Mouse (Mus musculus): ENCODE data around the gene Pik3cd.
"Not testable (repeated sequence)": the region's sequence is repeated elsewhere in the genome, so short reads cannot be mapped to it uniquely, and the experiment has no call there.

Pik3cd gene

DNA sequence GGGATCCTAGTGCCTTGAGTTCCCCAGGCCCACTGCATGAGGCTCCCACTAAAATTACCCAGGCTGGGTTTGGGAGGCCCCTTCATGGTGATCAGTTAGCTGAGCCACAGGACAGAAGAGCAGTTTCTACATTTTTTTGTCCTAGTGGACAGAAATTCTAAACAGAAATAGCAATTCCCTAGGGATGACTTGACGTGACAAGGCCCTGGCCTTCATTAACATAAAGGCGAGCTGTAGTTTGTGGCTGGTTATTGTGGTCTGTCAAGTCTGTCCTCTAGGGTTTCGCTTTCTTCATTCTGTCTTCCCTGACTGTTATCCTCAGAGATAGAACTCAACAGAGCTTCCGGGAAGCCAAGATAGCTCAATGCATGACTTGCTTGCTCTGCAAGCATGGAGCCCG lies 60.4 kb downstream of the Pik3cd start:
- no peak for DNase-seq

DNA sequence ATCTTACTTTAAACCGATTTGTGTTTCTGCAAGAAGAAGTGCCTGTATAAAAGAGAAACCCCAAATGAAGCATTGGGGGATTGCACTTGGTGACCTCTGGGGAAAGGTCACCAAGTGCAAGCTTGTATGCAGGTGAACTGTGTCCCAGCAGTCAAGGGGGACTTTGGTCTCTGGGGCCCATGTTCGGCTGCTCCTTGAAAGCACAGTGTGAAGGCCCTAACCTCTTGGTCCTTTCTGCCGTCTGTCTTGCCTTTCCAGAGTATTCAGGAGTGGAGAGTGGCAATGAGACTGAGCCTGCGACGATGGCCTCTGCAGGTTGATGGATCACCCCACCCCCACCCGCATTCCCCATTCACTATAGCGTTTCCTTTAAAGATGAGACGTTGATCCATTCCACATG lies 61.0 kb downstream of the Pik3cd start:
- DNase-seq = no peak

DNA sequence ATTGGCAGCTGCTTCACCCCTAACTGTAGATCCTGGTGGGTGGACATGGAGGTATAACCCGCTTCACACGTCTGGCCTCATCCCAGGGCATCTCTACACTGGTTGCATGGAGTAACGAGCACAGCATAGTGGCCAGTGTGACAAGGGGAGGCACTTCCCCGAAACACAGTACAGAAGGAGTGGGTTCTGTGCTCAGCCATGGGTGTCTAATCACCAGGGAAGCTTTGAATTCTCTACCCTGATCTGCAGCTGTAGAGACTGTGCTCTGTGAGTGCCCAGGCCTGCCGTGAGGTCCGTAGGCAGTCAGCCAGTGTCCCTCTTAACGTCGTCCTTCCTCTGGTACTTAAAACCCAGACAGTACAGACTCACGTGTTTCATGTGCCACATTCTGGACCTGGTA lies 61.5 kb downstream of the Pik3cd start:
- DNase-seq = no peak

DNA sequence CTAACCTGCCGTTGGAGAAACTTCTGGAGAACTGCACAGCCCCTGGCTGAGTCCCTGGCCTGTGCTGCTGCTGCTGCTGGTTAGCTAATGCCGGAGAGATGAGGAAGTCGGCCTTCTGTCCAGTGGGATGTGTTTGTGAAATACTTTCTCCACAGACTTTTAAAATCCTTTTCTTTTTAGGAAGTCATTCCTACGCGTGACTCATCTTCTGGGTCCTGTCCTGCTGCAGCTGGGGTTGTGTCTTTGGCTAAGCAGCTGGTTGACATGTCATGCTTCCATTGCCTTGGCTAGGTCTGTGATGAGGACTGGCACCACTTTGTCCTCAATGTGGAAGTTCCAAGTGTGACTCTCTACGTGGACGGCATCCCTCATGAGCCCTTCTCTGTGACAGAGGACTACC lies 64.4 kb downstream of the Pik3cd start:
- DNase-seq = no peak

DNA sequence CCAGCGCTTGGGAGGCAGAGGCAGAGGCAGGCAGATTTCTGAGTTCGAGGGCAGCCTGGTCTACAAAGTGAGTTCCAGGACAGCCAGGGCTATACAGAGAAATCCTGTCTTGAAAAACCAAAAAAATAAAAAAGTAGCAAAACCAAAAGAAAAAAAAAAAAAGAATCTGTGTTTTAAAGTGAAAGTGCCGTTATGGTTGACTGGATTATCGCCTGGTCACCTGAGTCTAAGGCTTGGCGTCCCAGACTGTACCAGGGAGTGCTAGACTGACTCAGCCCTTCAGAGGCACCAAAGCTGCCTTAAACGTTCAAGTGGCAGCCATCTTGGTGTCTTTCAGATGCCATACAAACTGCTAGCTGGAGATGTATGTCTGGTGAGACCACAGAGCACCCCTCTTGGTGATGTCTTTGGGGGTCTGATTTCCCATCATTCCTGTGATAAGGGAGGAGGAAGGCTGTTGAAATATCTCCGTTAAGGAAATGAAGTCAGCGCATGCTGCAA lies 66.4 kb downstream of the Pik3cd start:
- no peak for DNase-seq

DNA sequence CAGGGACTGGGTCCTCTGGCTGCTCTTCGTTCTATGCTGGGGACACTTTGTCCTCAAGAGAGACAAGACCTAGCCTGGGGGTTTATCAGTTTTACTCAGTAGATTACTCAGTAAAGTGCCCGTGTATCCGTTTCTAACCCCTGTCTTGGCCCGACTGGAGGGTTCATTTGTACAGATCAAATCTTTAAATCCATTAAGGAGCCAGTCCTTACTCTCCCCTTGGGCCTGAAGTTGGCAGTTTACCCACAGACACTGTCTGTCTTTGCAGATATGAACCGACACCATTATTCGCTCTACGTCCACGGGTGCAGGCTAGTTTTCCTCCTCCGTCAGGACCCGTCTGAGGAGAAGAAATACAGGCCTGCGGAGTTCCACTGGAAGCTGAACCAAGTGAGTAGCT lies 67.4 kb downstream of the Pik3cd start:
- DNase-seq = no peak

DNA sequence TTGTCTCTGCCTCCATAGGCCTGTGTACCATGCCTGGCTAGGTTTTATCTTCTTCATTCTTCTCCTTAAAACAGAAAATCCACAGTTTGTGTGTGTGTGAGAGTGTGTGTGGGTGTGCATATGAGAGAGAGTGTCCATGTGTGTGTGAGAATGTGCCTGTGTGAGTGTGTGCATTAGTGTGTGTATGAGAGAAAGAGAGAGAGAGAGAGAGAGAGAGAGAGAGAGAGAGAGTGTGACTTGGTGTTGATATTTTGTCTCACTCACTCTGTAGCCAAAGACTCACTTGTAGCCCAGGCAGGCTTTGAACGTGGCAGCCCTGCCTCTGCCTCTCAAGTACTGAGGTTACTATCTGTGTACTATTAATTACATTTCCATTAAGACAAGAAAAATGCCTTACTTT lies 68.2 kb downstream of the Pik3cd start:
- DNase-seq = no peak

DNA sequence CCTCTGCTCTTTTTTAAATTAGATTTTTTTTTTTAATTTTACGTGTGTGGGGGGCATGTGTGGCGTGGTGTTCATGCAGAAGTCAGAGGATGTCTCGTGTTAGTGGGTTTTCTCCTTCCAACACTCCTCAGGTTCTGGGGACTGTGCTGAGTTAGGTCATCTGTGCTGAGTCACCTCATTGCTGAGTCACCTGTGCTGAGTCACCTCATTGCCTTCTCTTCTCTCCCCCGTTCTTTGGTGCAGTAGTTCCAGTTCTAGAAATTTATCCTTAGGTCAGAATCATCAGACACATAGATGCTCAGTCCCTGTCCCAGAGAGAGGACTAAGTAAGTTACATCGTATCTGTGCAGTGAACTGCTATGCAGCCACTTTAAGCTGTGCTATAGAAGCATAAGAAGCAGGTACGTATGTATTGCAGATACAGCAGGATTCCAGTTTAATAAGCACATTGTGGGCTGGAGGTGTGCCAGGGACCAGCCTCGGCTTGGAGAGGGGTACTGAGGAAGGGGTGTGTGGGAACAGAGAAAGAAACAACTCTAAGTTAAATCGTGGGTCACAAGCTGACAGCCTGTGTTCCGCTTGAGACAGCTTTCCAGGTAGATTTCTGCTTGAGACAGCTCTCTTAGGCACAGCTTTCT lies 69.6 kb downstream of the Pik3cd start:
- DNase-seq = no peak

DNA sequence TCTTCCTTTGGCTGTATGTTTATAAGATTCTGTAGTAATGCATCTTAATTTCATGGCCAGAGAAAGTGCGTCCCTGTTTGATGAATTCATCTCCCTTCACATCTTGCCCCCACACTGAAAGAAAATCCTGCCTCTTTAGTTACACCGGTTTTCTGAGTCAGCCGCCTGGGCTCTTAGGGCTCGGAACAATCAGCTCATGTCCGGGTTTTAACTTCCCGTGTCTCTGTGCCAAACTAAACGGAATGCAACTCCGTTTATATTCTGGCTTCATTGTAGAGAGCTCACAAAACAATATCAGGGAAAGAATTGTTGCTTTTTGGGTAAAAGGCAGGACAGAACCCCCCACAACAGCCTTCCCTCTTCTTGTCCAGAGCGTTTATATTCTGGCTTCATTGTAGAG lies 73.6 kb downstream of the Pik3cd start:
- no peak for DNase-seq

DNA sequence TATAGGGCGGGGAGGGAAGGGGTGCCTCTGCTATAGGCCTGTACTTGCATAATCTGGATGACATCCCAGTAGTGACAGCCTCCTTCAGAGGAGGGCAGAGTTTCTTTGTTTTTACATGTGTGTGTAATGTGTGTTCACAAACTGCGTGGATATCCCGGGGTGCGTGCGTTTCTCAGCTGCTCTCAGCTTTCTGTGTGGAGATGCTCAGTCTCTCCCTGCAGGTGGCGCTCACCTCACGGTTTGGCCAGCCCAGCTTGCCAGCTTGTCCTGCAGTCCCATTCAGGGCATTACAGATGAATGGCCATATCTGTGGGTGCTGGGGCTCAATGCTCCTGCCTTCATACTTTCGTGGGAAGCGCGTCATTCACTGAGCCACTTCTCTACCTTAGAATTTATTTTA lies 74.0 kb downstream of the Pik3cd start:
- peak; percentile 72 for DNase-seq

DNA sequence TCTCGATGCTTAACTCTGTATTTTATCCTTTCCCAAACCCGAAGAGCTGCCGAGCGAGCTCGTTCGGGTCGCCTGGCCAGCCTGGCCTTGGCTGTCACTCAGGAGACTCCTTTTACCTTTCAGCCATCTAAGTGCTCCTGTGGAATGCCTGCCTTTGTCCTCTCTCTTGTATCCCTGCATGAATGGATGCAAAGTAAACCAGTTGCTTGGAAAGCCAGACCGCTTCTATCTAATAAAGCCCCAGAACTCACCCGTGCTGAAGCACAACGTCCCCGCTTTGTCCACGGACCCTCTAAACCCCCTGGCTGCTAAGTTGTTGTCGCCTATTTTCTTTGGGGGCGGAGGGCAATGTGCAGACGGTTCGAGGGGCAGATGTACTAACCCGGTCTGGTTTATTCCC lies 75.6 kb downstream of the Pik3cd start:
- no peak for DNase-seq

DNA sequence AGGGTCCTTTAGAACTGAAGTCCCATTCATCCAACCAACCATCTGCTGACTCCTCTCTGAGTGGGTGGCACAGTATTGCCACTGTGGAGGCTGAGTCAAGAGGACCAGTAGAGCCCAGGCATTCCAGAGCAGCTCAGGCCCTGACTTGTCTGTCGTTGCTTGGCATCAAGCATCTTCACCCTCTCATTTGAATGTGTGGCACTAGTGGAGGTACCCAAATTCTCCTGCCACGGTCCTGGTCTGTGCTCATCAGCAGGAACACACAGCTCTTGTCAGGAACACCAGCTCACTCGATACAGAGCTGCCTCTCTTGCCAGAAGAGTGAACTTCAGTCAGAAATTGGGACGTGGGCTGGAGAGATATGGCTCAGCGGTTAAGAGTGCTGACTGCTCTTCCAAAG lies 78.7 kb downstream of the Pik3cd start:
- no peak for DNase-seq

DNA sequence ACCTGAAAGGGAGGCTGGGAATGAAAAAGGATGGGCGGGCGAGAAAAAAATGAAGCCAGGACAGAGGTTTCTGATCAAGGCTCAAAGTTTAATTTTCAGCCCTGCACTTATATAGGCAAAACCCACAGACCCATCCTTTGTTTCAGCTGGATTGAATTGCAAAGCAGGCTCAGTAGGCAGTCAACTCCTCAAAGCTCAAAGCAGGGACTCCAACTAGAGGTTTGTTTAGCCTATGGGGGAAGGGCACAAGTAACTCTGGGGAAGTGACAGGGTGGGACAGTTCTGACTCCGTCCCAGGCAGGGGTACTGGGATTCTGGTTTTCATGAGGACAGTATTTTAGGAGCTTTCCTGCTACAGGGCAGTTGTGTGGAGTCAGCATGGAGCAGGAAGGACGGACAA lies 81.1 kb downstream of the Pik3cd start:
- DNase-seq = no peak

DNA sequence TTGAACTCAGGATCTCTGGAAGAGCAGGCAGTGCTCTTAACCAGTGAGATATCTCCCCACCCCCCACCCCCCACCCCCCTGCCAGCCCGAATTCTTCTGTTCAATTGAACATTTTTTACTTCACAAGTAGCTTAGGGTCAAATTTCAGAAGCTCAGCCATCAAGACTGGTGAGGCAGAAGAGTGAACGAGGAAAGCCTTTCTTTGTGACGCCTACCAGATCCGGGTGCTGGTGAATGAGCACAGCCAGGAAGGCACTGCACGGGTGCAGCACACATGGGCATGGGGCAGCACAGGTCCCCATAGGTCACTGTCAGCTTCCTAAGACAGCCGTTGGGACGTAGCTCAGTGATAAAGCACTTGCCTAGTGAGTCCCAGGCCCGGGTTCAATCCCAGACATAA lies 82.4 kb downstream of the Pik3cd start:
- DNase-seq = no peak

DNA sequence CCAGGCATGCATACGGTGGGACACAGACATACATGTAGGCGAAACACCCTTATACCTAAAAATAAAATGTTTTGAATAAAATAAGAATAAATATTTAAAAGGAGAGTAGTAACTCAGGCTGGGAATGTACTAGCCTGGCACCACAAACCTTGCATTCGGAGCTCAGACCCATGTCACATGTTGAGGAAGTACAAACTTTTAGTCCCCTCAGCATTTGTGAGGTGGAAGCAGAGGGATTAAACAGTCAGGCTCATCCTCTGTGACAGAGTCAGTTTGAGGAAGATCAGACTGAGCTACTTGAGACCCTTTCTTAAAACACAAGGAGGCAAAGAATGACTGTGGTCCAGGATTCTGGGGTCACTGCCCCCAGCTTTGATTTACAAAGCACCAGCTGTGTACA lies 85.4 kb downstream of the Pik3cd start:
- not testable (repeated sequence) for DNase-seq

DNA sequence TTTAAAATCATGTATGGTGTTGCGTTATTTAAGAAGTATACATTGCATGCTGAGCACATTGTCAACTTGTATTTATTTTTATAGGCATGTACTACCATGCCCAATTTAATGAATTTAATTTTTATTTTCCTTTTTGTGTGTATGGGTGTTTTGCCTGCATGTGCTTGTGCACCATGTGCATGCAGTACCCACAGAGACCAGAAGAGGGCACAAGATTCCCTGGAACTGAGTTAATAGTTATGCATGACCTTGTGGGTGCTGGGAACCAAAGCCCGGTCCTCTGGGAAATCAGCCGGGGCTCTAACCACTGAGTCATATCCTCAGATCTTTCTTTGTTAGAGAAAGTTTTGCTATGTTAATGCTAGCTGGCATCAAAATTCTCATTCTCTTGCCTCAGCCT lies 87.5 kb downstream of the Pik3cd start:
- DNase-seq = no peak

DNA sequence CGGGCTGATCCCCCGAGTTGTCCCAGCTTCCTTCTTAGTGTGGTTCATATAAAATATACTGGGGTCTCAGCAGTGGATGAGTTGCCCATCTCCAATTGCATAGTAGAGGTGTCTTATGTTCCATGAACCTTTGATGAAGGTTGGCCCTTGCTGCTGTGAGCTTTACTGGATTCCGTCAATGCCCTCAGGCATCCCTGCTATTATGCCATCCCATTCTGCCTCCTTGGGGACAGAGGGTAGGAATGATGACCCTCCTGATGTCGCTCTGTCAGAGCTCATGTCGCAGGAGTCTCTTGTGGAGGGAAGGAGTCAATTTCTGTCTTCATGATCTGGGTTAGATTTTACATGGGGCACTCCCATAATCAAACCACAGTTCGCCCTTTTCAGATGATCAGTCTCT lies 88.9 kb downstream of the Pik3cd start:
- DNase-seq = not testable (repeated sequence)

DNA sequence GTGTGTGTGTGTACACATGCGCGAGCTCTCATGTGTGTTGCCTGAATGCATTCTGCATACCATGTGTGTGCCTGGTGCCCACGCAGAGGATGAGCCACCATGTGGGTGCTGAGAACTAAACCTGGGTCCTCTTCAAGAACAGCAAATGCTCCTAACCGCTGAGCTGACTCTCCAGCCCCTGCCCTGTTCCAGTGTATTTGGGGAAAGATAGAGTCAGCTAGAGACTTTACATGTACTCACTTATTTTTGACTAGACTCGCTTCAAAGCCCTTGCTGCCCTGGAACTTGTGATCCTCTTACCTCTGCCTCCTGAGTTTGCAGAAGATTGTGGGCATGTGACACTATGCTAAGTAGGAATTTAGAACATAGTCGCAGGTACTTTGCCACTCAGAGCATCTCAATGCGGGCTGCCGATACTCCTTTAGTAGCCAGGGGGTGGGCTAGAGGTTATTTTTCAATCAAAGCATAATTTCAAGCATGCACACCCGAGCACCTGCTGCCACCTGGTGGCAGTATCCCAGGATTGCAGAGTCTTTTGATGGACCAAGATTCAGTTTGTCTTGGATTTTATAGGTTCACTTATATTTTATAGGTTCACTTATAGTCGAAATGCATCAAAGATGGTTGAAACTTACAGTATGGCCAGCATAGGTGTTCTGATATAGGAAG lies 90.9 kb downstream of the Pik3cd start:
- peak; percentile 73 for DNase-seq

DNA sequence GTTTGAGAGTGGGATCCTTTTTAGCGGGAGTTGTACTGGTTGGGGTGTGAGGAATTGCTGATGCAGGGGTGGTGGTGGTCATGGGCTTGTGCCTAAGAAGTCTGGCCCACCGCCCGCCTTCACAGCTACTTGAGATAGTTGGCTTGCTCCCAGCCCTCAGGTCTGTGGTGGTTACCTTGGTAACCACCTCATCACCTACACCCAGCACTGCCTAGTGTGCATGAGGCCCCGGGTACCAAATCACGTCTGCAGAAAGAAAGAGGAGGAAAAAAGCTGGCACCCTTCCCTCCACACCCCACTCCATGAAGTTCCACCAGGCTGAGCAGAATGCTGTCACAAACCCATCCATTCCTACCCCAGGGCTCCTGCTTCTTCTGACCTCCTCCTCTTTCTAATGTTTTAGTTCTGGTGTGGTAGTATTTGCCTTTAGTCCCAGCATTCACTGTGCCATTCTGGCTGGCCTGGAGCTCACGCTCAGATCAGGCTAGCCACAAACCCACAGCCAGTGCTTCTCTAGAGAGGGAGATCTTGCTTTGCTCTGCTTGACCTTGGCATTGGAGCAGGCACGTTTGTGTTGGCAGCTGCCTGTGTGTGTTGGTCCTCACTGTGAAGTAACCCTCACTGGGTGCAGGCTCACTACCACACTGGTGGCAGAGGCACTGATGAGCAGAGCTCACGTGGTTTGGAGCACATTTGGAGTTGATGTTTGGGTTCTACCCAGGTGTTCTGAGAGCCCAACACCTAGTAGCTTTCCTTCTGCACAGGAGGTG lies 92.9 kb downstream of the Pik3cd start:
- DNase-seq = no peak

DNA sequence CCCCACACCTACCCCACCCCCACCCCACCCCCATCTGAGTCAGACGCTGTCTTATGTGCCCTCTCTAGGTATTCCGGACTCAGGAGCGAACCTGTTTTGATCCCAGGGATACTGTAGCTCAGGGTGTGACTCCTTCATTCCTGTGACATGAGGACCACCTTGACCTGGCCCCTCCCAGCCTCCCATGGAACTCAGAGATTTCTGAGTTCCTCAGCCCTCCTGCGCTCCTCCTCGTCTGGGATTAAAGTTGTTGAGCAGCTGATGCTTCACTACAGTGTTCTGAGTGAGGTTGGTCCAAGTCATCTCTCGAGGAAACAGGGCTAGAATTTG lies 94.1 kb downstream of the Pik3cd start:
- DNase-seq = no peak

DNA sequence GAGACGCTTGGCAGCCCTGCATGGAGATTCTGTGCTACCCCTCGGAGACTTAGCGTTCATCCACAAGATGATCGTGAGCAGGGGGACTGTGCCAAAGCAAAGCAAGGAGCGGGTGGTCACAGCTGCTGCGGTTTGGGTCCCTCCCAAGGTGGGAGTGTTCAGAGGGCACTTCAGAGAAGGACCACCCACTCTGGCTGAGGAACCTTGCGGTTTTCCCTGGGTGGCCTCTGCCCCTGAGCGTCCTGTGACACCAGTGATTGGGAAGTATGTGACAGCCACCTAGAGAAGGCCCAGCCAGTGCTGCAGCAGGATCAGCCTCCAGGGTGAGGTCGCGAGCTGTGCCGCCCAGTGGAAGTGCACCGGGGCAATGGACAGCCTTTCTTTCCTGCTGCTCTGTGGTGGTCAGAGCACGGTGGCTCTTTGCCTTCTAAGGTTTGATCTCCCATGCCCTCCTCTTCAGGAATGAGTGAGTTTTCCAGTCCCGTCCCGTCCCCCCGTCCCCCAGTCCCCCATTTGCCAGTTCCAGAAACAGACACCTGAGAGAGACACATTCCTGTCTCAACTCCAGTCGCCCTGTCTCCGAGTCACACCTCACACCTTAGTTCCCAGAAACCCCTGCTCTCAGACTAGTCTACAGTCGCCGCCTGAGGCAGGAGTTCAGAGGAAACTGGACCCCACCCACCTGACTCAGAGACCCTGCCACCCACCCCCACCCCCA lies 94.6 kb downstream of the Pik3cd start:
- no peak for DNase-seq

DNA sequence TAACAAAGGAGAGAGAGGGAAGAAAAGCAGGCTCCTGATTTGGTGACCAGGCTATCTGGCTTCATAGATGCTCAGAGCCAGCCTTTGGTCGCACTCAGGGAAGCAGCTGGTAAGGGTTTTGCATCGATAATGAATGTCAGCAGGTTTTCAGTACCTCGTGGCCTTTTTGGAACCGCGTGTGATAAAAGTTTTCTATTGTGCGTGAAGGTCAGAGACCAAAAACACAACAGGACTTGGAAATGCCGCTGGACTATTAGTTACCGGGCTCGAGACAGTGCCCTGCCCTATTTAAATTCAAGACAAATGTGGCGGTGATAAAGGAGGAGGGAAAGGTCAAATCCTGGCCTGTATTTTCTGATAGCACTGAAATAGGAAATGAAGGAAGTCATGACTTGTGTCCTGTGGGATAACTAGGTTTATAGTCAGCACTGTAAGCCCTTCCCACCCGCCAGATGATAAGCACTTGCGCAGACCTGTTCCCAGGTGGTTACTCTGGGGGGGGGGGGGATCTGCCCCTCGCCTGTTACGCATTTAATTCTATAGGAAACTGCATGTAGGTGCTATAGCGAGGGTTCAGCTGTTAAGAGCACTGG lies 95.5 kb downstream of the Pik3cd start:
- no peak for DNase-seq

DNA sequence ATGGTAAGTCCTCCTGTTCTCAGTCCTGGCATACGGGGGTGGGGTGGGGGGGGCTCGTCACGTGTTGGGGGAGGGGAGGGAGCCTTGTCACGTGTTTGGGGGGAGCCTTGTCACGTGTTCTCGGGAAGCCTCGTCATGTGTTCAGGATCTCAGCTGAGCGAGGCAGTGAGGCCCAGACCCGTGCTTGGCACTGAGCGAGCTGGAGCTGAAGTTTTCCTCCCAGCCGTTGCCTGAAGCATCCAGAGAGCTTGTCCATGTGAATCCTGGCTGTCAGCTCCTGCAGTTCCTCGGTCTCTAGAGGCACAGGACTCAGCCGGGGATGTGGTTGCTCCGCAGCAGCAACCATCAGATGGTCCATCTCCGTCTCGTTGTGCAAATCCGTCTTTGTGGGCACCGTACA lies 96.3 kb downstream of the Pik3cd start:
- DNase-seq = no peak
